Mouse (Mus musculus): ENCODE measurements around the gene Cpsf2.

GRCm38 (mm10) chr12:102009551-102009950 lies 33.8 kb downstream of the Cpsf2 start:
- TF ChIP-seq GATA1 (IDR thresholded peaks at IDR 0.05; ENCODE audit: low read length) (no peak), TAL1 (IDR thresholded peaks at IDR 0.05; ENCODE audit: low read length) (no peak)

Measured in erythroblast, embryonic 14.5 days (primary cell).